Mouse (Mus musculus) v-Abl transformed pro-B cells (cell line): ENCODE data around the gene Tent5a.

Source experiments
- in situ Hi-C, 2 experiments: fragments of 400-800 bp; cut with MboI; formaldehyde crosslinking; loops; one replicate each; pipeline ENCODE4 v1.15.1; 2025; ENCODE audit not compliant: unreplicated experiment in 2 of 2

The Tent5a gene

DNA sequence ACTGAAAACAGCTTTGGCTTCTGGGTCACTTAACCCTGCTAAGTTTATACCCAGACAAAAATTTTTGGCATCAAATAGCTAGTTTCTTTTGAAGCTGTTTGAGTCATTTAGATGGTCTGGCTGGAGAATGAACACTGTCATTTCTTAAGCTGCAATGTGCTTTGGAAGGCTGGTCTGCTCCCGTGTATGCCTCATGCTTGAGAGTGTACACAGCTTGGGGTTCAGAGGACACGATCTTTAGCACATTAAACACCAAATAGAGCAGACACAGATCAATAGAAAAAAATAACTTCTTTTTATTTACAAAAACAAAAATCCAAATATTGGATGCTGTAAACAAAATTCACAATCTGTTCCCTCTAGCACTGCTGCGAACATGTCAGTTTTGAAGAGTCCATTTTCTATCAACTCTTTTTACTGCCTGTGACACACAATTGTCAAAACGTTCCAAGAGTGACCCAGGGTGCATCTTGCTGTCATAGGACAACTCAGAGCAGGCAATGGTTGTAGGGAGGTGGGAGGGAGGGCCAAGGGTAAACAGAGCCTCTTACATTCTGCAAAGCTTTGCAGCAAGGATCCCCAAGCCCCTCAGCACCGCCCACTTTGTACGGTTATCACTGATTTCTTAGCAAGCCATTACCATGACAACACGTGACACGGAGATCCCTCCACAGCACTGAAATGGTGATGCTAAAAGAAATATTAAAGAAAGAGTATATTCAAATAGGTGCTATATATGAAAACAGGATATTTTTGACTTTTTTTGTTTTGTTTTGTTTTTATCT, 6.8 kb downstream of the Tent5a start:
- in situ Hi-C loops: no loop called here

DNA sequence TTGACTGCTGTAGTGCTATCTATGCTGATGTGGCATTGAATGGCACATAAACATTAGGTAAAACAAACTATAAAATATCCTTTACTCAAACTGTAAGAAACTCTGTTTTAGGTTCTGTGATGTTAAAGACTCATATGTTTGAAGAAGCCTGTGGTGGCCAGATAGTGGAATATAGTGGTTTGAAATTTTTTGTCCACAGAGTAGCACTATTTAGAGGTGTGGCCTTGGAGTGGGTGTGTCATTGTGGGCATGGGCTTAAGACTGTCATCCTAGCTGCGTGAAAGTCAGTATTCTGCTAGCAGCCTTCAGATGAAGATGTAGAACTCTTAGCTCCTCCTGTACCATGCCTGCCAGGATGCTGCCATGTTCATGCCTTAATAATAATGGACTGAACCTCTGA, 11.0 kb downstream of the Tent5a start:
- in situ Hi-C loops: no loop called here

DNA sequence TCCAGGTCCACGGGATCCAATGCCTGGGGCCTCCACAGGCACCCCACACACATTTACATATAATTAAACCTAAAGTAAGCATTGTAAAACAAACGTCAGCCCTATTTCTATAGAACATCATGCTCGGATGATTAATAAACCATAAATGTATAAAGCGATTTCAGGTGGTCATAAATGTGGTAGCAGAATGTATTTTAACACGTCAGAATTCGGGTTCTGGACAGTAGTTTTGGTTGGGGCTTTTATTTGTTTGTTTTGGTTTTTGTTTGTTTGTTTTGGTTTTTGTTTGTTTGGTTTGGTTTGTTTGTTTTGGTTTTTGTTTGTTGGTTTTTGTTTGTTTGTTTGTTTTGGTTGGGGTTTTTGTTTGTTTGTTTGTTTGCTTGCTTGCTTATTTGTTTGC, 14.7 kb downstream of the Tent5a start, which contains the start of gene Gm11114:
Gm11114 (plus strand) TSS at position 301 of the 400 bp plus-strand sequence.
- in situ Hi-C loops: no loop called here

GRCm38 (mm10) chr9:85303378-85303777, 23.8 kb downstream of the Tent5a start:
- in situ Hi-C loops: no loop called here

- in situ Hi-C loops: no loop called here
Observed at GRCm38 (mm10) chr9:85302849-85303248, 24.3 kb downstream of the Tent5a start.

DNA sequence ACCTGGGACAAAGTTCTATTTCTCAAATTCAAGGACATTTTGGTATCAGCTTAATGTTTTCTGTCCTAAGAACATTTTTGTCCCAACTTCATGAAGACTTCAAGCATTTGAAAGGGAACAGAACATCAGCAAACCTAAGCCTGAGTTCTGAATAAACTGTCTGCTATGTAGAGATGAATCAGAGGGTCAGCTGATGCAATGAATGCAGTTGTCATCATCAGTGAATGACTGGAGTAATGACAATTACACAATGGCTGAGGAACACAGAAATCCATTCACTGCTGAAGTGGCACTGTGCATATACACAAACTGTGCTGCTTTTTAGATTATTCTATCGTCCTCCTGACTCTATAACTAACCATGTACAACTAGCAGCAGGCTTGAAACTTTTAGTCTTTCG, 53.0 kb downstream of the Tent5a start:
- in situ Hi-C loops: no loop called here
